Mouse (Mus musculus) layer of hippocampus, postnatal 10 days (tissue): ENCODE data around the gene Lrrc7. TPM values are rescaled to one million over a fixed set of nuclear protein-coding genes. Genes with fewer than 3 reads are reported as not detected.

ENCODE experiments used
- DNase-seq, 2 experiments: peaks; one replicate each; pipeline ENCODE4 v3.0.0; 2021; ENCODE audit warnings: low spot score in 2 of 2
- total RNA-seq, 2 experiments: library from RNA; stranded (reverse); gene quantifications; 2 replicates each; pipeline ENCODE4 v1.2.3; 2021

The Lrrc7 gene
- total RNA-seq, 2 experiments from 2014 or later, result 101 to 110 TPM

DNA sequence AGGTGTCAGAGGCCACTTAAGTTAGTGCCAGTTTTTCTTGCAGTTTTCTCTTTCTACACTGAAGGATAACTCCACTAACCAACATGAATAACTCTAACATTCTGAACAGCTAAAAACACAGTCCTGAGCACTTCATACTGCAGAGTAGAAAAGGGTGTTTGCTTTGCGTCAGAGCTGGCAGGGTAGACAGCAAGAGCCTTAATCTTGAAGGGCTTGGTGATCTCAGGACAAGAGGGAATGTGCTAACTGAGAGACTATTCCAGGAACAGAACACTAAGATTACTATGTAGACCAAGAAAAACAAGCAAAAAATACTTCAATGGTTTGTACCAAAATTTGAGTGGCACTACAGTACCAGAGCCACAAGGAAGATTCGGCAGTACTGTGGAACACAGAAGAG, 487.0 kb downstream of the Lrrc7 start:
- no peak for DNase-seq

DNA sequence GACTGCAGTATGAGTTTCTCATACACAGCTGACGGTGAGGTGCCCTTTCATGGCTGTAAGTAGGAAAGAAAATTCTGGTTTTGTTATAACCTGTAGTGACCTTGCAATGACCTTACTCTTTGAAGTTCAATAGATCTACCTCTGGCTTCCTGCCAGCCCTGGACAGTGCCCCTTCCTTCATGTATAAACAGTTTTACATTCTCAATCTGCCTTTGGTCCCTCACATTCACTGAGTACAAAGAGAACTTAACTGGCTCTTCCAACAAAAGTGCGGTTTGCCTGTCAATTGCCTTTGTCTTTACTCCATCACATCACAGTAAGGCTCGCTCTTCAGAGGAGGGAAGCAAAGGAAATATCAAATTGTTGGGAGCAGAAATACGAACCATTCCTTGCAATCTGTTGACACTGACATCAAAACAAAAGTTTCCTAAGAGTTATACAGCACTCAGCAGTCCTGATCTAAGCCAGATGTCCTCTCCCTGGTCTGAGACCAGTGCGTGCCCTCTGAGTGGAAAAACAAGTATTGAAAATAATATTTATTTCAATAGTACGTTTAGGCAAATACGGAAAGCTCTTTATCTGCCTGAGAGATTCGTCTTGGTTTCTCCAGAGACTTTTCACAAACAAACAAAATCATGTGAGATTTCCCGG, 493.3 kb downstream of the Lrrc7 start:
- no peak for DNase-seq

DNA sequence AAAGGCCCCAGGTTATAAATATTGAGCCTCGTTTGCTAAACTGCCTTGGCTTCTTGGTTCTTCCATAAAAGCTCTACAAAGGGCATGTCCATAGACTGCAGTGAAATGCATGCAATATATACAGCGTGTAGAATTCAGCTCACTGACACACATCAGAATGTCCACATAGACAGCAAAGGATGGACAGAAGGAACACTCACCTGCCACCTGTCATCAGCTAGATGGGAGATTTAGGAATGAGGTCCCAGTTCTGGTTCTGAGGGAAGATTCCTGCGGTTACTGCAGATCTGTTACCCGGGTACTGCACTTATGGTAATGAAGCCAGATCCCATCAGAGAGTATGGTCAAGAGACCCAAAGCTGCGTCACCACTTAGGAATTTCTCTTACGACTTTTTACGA, 494.1 kb downstream of the Lrrc7 start:
- DNase-seq, result no peak

DNA sequence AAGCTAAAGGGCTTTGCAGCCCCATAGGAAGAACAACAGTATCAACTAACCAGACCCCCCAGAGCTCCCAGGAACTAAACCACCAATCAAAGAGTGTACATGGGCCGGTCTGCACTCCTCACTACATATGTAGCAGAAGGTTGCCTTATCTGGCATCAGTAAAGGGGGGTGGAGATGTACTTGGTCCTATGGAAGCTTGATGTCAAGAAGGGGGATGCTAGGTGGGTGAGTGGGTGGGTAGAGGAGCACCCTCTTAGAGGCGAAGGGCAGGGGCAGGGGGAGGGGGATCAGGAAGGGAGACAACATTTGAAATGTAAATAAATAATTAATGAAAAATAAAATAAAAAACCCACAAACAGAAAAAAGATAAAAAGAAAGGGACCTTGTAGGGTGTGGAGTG, 496.8 kb downstream of the Lrrc7 start:
- no peak for DNase-seq

DNA sequence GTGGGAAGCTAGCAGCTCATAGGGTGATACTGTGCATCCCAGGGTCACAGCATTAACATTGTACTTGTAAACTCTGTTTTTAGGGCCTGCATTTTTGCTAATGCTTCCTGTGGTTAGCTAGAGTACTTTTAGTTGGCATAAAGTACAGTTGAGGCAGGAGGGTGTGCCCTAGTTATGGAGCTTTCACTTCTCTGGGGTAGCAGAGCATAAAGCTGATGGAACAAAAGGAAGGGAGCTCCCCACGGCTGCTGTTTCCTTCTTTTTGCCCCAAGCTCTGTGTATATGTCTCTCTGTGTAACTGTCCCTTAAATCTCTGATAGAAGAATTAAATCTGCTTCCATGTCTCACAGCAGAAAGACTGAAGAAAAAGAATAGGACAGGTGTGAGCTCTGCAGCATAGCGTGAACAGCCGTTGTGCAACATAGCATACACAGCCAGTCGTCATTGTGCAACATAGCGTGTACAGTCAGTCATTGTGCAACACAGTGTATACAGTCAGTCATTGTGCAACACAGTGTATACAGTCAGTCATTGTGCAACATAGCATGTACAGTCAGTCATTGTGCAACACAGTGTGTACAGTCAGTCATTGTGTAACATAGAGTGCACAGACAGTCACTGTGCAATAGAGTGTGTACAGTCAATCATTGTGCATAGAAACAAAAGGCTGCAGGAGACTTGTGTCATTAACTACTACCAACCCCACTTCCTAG, 500.1 kb downstream of the Lrrc7 start:
- no peak for DNase-seq

DNA sequence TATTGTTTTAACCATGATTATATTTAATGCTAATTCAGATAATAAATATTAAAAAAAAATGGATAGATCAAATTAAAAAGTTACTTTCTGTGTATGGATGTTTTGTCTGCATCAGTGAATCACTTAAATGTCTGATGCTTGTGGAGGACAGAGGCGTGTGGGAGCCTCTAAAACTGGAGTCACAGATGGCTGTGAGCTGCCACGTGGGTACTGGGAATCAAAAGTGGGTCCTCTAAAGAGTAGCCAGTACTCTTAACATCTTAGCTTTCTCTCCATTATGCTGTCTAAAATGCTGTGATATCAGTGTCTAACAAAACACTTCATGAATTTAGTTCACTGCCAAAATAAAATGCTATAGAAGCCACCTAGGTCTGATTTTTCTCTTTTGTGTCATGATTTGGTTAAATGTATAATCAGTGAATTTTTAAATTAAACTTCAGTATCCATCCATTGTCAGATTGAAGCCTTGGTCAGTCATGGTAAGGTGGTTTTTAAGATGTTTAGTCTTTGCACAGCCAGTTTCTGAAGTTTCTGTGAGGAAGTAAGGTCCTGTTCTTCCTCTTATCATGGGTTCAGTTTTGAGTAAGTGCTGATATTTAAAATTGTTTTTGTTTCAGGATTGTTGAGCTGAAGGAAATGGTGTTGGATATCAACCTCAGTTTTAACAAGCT, 501.3 kb downstream of the Lrrc7 start:
- no peak for DNase-seq

DNA sequence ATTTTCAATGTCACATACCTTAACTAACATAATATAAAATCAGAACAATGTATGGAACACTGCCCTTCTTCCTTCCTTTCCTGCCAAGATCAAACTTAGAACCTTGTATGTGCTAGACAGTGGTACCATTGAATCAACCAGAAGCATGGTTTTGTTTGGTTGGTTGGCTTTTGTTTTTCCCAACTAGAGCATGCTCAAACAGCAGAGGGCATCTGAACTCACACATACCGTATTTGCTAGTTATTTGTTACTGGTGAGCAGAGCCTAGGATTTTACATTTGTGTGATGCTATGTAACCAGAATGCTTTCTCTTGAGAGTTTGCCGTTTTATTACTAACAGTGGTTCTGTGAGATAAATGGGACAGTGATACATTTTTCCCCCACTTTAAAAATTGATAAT, 512.5 kb downstream of the Lrrc7 start:
- DNase-seq, result no peak

DNA sequence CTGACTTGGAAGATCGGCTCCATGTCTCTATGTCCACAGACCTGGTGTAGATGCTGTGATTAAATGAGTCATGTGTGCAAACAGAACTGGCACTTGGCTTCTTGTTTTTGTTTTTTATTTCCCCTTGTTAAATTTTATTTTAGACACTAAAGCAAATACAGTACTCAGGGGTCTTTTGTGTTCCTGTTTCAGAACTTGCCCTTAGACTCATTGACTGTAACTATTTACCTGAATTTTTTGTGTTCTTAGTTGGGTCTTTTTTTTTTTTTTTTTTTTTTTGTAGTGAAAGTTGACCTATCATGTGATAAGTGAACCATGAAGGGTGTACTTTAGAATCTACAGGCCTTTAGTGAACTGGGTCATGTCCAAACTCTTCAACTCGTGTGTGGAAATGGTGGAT, 521.3 kb downstream of the Lrrc7 start:
- DNase-seq, result no peak

DNA sequence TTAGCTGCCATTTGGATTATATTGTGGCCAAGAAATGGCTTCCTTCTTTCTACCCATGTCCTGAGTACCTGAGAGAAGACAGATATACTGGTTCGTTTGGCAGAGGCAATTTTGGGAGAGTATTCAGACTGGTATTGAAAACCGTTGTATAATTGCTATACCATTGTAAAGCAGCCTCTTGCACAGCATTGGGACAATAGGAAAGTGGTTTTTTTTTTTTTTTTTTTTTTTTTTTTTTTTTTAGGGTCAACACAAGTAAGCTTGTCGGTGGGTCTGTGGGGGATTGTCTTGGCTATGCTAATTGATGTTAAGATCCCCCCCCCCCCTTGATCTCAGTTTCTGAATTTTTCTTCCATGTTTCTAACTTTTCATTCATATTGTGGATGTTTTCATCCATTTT, 523.9 kb downstream of the Lrrc7 start:
- no peak for DNase-seq

DNA sequence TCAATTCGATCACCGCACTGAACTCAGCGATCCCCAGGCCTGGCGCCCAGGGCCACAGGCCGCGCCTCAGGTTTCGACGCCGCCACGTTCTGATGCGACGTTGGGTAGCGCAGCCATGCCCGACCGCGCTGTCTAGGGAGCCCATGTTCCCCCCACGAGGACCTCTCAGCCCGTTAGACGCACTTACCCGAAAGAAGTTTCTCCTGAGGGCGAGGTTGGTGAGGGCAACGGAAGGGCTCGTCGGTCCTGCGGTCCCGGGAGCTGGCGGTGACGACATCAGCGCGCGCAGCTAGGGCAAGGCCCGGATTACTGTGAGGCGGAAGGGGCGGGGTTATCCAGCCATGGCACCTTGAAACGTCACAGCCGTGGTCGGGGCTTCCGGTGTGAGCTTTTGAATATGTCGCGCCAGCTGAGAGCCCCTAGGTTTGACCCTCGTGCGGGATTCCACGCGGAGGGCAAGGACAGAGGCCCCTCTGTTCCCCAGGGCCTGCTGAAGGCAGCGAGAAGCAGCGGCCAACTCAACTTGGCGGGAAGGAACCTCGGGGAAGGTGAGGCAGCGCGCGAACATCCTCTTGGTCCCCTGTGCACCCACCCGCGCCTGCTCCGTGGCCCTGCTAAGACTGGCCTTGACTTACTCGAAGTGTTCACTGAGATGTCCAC, 525.6 kb downstream of the Lrrc7 start, which contains the start of the genes Srsf11 and Lrrc40:
Gene Srsf11 (minus strand): TSS at position 311 of the 660 bp plus-strand sequence.
Gene Lrrc40 (plus strand): TSS at position 334 of the 660 bp plus-strand sequence.
- DNase-seq, result peak; percentile 94 to 95

DNA sequence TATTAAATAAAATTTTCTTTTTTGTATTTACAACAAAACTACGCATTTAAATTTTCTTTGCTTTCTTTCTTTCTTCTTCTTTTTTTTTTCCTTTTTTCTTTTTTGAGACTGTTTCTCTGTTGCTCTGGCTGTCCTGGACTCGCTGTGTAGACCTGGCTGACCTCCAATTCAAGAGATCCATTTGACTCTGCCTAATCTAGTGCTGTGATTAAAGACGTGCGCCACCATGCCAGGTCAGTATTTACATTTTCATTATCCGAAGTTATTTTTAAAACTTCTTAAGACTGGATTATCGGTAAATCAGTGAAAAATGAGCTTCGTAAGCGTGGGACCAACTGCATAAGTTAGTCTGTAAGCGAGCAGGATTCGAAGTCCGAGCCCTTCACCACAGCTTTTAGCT, 526.2 kb downstream of the Lrrc7 start:
- no peak for DNase-seq
